Mouse (Mus musculus): ENCODE data around the gene Sis. TPM values are rescaled to one million over a fixed set of nuclear protein-coding genes. Genes with fewer than 3 reads are reported as not detected.

Sis gene
- polyA plus RNA-seq (2015; fragmentation: Nextera tagmentation; extraction: Ambion mirVana) = not detected in 2 replicates

- no peak within 1 kb of the TSS for H3K27ac ChIP-seq
- H3K4me1 ChIP-seq = no peaks in the 10 kb centered on the region
- no peaks in the 10 kb centered on the region for H3K9me3 ChIP-seq (replicated peaks)
- no peak for ATAC-seq
- no peak within 1 kb of the TSS for H3K4me2 ChIP-seq
- H3K36me3 ChIP-seq (ENCODE audit: poor library complexity, severe bottlenecking) = no peaks in the 10 kb centered on the region
- no peak within 1 kb of the TSS for H3K9ac ChIP-seq
- no peaks in the 10 kb centered on the region for H3K27me3 ChIP-seq
- no peak within 1 kb of the TSS for H3K4me3 ChIP-seq
Observed at GRCm38 (mm10) chr3:72967675-72968074, at the start of gene Sis. Gene Sis, minus strand, starts transcription at chr3:72967863.

DNA sequence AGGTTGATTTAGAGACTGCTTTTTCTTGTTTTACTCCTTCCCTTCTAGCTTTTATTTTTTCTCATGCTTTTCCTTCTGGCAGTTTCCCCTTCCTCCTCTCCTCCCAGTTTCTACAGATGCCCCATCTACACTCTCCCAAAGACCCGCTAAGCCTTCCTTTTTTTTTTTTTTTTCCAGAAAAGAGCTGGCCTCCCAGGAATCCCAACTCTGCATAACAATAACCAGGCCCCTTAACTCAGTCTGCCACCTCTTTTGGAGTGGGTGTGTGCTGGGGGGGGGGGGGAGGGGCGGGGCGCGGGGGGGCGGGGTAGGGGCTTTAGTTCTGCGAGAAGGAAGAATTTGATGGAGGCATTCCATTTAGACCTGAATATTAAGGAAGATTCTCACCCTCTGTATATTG, 38.4 kb upstream of the Sis start:
- Histone ChIP-seq H3K4me1 (no peaks in the 10 kb centered on the region), H3K4me3 (no peak overlapping the region), H3K9me3 (replicated peaks) (no peaks in the 10 kb centered on the region), H3K9ac (no peak overlapping the region), H3K36me3 (ENCODE audit: poor library complexity, severe bottlenecking) (no peaks in the 10 kb centered on the region), H3K27me3 (no peaks in the 10 kb centered on the region), H3K27ac (no peak overlapping the region), H3K4me2 (no peak overlapping the region)
- 0% methylated on average over 6 of the region's 6 CpGs for WGBS
- ATAC-seq = no peak; the same call in 1 of the 2 replicates

GRCm38 (mm10) chr3:73002933-73003696, 35.5 kb upstream of the Sis start:
- 96% methylated on average over 4 of the region's 4 CpGs for WGBS
- Histone ChIP-seq H3K27ac (no peak overlapping the region), H3K9me3 (replicated peaks) (no peaks in the 10 kb centered on the region), H3K4me1 (no peaks in the 10 kb centered on the region), H3K4me2 (no peak overlapping the region), H3K36me3 (ENCODE audit: poor library complexity, severe bottlenecking) (no peaks in the 10 kb centered on the region), H3K27me3 (no peaks in the 10 kb centered on the region), H3K4me3 (no peak overlapping the region), H3K9ac (no peak overlapping the region)
- ATAC-seq = no peak

DNA sequence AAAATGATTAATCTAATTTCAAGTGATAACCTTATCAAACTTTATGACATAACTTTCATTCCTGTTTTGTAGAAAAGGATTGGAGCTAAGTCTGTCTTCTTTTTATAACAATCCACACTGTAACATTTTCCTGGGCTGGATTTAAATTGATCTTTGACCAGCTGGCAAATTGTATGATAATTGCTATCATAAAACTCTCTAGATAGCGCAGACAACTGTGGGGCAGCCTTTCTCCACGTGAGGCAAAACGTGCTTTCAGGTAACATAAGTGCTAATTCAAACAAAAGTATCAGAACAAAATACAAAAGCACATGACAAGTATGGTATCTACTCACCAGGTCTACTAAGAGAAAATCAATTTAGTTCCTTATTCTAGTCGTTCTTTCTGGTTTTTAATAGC, 29.9 kb upstream of the Sis start:
- WGBS = 83% methylated on average over 4 of the region's 4 CpGs
- Histone ChIP-seq H3K9ac (no peak overlapping the region), H3K4me2 (no peak overlapping the region), H3K36me3 (ENCODE audit: poor library complexity, severe bottlenecking) (no peaks in the 10 kb centered on the region), H3K27ac (no peak overlapping the region), H3K27me3 (no peaks in the 10 kb centered on the region), H3K4me1 (no peaks in the 10 kb centered on the region), H3K4me3 (no peak overlapping the region), H3K9me3 (replicated peaks) (no peaks in the 10 kb centered on the region)
- no peak for ATAC-seq

DNA sequence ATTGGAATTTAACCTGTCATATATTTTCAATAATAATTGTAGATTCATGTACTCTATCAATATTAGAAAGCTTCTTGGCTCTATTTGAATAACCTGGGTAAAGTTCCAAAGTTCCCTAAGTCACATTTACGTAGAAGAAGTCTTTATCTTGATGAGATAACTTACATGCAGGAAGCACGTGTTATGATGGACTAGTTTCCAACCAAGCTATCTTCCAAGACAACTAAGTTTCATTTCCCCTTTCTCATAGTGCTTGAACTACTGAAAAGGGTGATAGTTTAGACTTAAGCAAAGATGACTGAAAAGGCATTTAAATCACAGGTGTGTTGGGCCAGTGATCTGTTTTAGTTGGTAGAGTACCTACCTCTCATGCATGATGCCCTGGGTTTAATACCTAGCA, 23.3 kb upstream of the Sis start:
- ATAC-seq = no peak
- Histone ChIP-seq H3K4me3 (no peak overlapping the region), H3K4me1 (no peaks in the 10 kb centered on the region), H3K27me3 (no peaks in the 10 kb centered on the region), H3K4me2 (no peak overlapping the region), H3K9me3 (replicated peaks) (no peaks in the 10 kb centered on the region), H3K9ac (no peak overlapping the region), H3K36me3 (ENCODE audit: poor library complexity, severe bottlenecking) (no peaks in the 10 kb centered on the region), H3K27ac (no peak overlapping the region)
- 84% methylated on average over 2 of the region's 2 CpGs for WGBS

DNA sequence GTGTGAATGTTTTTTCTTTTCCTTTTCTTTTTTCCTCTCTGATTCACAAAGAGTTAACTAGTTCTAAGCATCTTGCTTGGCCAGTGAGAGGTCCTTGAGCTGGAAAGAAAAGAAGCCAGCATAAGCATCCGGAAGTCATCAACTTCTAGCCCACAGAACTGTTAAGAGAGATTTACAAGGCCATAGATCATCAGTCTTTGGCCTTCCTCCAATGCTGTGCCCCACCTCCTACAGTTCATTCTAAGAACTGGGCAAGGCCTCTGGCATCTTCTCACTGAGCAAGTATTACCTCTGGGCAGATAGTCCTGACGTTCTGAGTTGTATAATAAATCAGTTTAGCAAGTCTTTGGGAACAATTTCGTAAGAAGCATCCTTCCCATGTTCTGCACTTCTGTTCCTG, 8.9 kb upstream of the Sis start:
- H3K4me1 ChIP-seq = no peaks in the 10 kb centered on the region
- no peak overlapping the region for H3K27ac ChIP-seq
- H3K4me2 ChIP-seq = no peak overlapping the region
- ATAC-seq = no peak
- WGBS = 73% methylated on average over 3 of the region's 3 CpGs
- no peak overlapping the region for H3K9ac ChIP-seq
- H3K36me3 ChIP-seq (ENCODE audit: poor library complexity, severe bottlenecking) = no peaks in the 10 kb centered on the region
- H3K9me3 ChIP-seq (replicated peaks) = no peaks in the 10 kb centered on the region
- H3K4me3 ChIP-seq = no peak overlapping the region
- no peaks in the 10 kb centered on the region for H3K27me3 ChIP-seq

DNA sequence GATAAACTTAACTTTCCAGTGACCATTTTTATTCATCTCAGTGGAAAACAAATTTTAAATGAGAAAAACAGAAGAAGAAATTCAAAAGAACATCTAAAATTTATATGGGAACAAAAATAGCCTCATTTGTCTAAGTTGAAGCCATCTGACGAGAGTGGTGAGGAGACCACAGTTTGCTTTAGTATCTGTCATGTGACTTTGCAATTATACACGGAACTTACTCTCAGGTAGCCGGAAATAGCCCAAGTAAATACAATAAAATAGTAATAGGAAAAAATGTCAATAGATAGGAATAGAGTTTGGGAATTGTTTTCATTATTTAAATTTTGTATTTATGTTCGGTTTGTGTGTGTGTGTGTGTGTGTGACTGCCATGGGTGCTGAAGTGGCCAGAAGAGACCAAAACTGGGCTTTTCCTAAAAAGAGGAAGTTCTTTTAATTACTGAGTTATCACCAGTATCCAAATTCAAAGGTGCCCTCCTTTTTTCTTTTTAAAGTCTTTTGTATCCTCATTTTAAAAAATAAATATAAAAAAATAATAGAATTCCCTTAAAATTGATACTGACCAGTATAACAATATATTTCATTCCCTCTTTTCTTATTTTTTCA, 48.6 kb downstream of the Sis start:
- no peak for ATAC-seq
- no peak overlapping the region for H3K27ac ChIP-seq
- H3K27me3 ChIP-seq = no peaks in the 10 kb centered on the region
- H3K4me3 ChIP-seq = no peak overlapping the region
- no peaks in the 10 kb centered on the region for H3K36me3 ChIP-seq (ENCODE audit: poor library complexity, severe bottlenecking)
- no peaks in the 10 kb centered on the region for H3K4me1 ChIP-seq
- H3K9ac ChIP-seq = no peak overlapping the region
- no peak overlapping the region for H3K4me2 ChIP-seq
- WGBS = 87% methylated on average over 4 of the region's 4 CpGs
- no peaks in the 10 kb centered on the region for H3K9me3 ChIP-seq (replicated peaks)

DNA sequence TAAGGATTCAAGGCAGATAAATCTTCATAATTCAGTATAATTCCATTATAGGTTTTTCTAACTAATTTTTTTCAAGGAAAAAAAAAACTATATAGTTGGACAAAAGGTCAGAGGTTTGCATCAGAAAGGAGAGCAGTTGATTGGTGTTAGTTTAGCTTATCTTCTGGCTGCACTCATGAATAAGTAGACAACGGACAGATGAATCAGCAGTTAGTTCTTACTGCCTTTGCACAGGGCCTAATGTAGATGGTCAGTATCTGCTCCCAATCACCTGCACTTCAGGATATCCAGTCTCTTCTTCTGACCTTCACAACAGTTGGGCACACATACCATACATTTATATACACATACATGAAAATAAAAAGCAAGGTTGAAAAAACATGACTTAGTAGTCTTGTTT, 85.2 kb downstream of the Sis start:
- no peaks in the 10 kb centered on the region for H3K36me3 ChIP-seq (ENCODE audit: poor library complexity, severe bottlenecking)
- H3K9ac ChIP-seq = no peak overlapping the region
- no peak overlapping the region for H3K4me3 ChIP-seq
- H3K9me3 ChIP-seq (replicated peaks) = no peaks in the 10 kb centered on the region
- no peak overlapping the region for H3K4me2 ChIP-seq
- 97% methylated on average over 1 of the region's 1 CpGs for WGBS
- no peak for ATAC-seq
- no peaks in the 10 kb centered on the region for H3K4me1 ChIP-seq
- no peak overlapping the region for H3K27ac ChIP-seq
- H3K27me3 ChIP-seq = no peaks in the 10 kb centered on the region

DNA sequence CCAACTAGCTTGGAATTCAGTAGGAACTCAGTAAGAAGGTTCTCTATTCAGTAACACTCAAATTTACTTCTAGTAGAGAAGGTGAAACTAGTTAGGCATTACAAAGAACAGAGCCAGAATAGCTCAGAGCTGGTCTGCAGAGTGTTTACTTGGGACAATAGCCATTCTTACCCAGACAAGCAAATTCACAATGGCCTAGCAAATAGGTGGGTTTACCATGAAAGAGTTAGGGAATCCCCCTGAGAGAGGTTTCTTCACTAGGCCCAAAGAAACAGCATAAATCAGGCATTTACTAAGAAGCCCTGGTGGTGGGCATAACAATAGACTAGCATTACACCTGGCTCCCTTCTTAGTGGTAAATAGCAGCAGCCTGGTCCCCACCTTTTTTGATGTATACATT, 99.5 kb downstream of the Sis start:
- no peak for ATAC-seq
- no peaks in the 10 kb centered on the region for H3K36me3 ChIP-seq (ENCODE audit: poor library complexity, severe bottlenecking)
- no peaks in the 10 kb centered on the region for H3K4me1 ChIP-seq
- H3K27me3 ChIP-seq = no peaks in the 10 kb centered on the region
- H3K4me3 ChIP-seq = no peak overlapping the region
- no peaks in the 10 kb centered on the region for H3K9me3 ChIP-seq (replicated peaks)
- H3K9ac ChIP-seq = no peak overlapping the region
- H3K4me2 ChIP-seq = no peak overlapping the region
- H3K27ac ChIP-seq = no peak overlapping the region

- Histone ChIP-seq H3K27me3 (no peaks in the 10 kb centered on the region), H3K36me3 (ENCODE audit: poor library complexity, severe bottlenecking) (no peaks in the 10 kb centered on the region), H3K9ac (no peak overlapping the region), H3K9me3 (replicated peaks) (no peaks in the 10 kb centered on the region), H3K27ac (no peak overlapping the region), H3K4me1 (no peaks in the 10 kb centered on the region), H3K4me3 (no peak overlapping the region), H3K4me2 (no peak overlapping the region)
- ATAC-seq = no peak
- WGBS = 84% methylated on average over 3 of the region's 3 CpGs
Observed at GRCm38 (mm10) chr3:72858738-72859137, 108.9 kb downstream of the Sis start.

DNA sequence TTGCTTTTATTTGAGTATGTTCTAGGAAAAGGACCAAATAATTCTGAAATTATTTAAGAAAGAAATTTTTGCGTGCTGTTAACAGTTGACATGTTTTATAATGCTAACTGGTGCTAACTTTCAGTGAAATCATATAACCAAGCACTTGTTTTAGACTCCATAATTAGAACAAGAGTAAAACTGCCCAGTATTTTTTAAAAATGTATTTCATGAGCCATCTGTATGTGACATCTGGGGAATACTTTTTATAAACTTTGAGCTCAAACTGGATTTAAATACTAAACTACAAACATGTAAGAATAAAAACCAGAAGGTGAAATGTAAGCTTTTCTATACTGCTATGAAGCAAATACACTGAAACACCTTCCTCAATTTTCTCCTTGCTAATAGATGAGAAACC, 112.3 kb downstream of the Sis start:
- no peak for ATAC-seq
- 86% methylated on average over 1 of the region's 1 CpGs for WGBS
- Histone ChIP-seq H3K4me3 (no peak overlapping the region), H3K9ac (no peak overlapping the region), H3K4me2 (no peak overlapping the region), H3K36me3 (ENCODE audit: poor library complexity, severe bottlenecking) (no peaks in the 10 kb centered on the region), H3K27me3 (no peaks in the 10 kb centered on the region), H3K4me1 (no peaks in the 10 kb centered on the region), H3K9me3 (replicated peaks) (no peaks in the 10 kb centered on the region), H3K27ac (no peak overlapping the region)

DNA sequence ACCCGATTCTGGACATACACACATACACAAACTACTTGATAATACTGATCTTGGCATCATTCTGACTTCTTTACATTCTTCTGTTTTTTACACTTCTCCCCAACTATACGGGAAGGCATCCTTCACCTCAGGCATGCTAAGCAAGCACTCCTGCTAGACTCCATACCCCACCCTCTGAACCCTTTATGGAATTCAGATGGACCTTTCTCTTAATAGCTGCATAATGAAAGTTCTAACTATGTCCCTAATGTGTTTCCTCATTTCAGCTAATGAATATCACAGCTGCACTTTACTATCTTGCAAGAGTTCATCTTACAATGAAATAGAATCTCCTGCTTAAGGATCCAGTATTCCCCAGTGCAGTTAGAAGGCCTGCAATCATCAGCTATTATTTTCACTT, 127.0 kb downstream of the Sis start:
- Histone ChIP-seq H3K27ac (no peak overlapping the region), H3K4me3 (no peak overlapping the region), H3K4me1 (no peaks in the 10 kb centered on the region), H3K9me3 (replicated peaks) (no peaks in the 10 kb centered on the region), H3K27me3 (no peaks in the 10 kb centered on the region), H3K9ac (no peak overlapping the region), H3K36me3 (ENCODE audit: poor library complexity, severe bottlenecking) (no peaks in the 10 kb centered on the region), H3K4me2 (no peak overlapping the region)
- WGBS = 80% methylated on average over 2 of the region's 2 CpGs
- ATAC-seq = no peak
